Mouse (Mus musculus) adrenal gland, adult 8-10 months (tissue): ENCODE results near the gene Zdhhc20. TPM values are rescaled to one million over a fixed set of nuclear protein-coding genes. Genes with fewer than 3 reads are reported as not detected.

ENCODE experiments used
- DNase-seq: peaks from one replicate; pipeline ENCODE4 v3.0.0; 2022
- microRNA-seq, 2 experiments: library from miRNA; unstranded; fragments of <30 nt; microRNA quantifications; one replicate each; pipeline ENCODE4 v1.2.0; 2022
- total RNA-seq, 4 experiments: library from RNA; stranded (reverse); gene quantifications; 2 replicates each; pipeline ENCODE4 v1.2.4; 2022

The Zdhhc20 gene
- total RNA-seq, 4 experiments from 2014 or later: 43.3 to 60.0 (median 49.9) TPM

DNA sequence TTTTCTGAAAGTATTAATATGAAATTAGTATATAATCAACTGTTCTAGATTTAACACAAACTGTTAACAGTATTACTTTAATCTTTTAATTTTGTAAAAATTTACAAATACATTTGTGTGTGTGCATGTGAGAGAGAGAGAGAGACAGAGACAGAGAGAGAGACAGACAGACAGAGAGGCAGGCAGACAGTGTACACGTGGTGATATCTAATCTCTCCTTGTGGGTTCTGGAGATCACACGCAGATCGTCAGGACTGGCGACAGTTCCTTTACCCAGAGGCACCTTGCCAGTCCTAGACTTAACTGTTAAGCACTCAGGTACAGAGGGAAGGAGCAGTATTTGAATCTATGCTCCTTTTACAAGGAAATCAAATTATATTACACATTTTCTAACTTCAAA, 69.2 kb downstream of the Zdhhc20 start:
- DNase-seq: no peak

- no peak for DNase-seq
These were observed 78.2 kb downstream of the Zdhhc20 start for GRCm38 (mm10) chr14:57811844-57812243.

- DNase-seq: no peak
These were observed 79.2 kb downstream of the Zdhhc20 start for GRCm38 (mm10) chr14:57810886-57811285.

GRCm38 (mm10) chr14:57808558-57808957, 81.5 kb downstream of the Zdhhc20 start:
- DNase-seq: no peak

- no peak for DNase-seq
These were observed 86.3 kb downstream of the Zdhhc20 start for GRCm38 (mm10) chr14:57803731-57804130.

- DNase-seq: peak; percentile 99
These were observed 91.8 kb downstream of the Zdhhc20 start, which contains the start of gene Sap18 for GRCm38 (mm10) chr14:57797991-57798931. TSS of gene Sap18 (plus strand) at chr14:57798180.

- DNase-seq: peak; percentile 10
These were observed 92.5 kb downstream of the Zdhhc20 start for GRCm38 (mm10) chr14:57797551-57797950.

GRCm38 (mm10) chr14:57791171-57791570, 98.9 kb downstream of the Zdhhc20 start:
- no peak for DNase-seq

- no peak for DNase-seq
These were observed 100.3 kb downstream of the Zdhhc20 start for GRCm38 (mm10) chr14:57789759-57790158.

- DNase-seq: no peak
These were observed 100.8 kb downstream of the Zdhhc20 start for GRCm38 (mm10) chr14:57789311-57789710.

GRCm38 (mm10) chr14:57787406-57787805, 102.7 kb downstream of the Zdhhc20 start:
- no peak for DNase-seq

Small RNA genes lying within 50 kb of the gene (microRNA-seq; reads per million reads assigned to microRNA genes)
- 0.17 to 0.53 reads per million in 2 experiments for gene Mir3077

Other genes starting within 250 kb of the Zdhhc20 start
- gene Xpo4, start 224.8 kb downstream of the Zdhhc20 start, total RNA-seq: 10 to 100 TPM; 35.7 to 45.2 (median 38.1) TPM
- gene Gm49361, start 144.2 kb downstream of the Zdhhc20 start, total RNA-seq: 1 to 10 TPM in 3 of 4 experiments, not detected in 1; 2.4 to 5.0 (median 2.6) TPM
- 10 to 100 TPM; 37.7 to 49.3 (median 44.2) TPM for gene Lats2, start 131.9 kb downstream of the Zdhhc20 start, total RNA-seq
- 100 to 1,000 TPM in 2 of 4 experiments, 10 to 100 TPM in 2; 39.2 to 132 (median 96.1) TPM for gene Sap18, start 92.1 kb downstream of the Zdhhc20 start, total RNA-seq
- under 1 TPM in 3 of 4 experiments, not detected in 1; 0.26 to 0.87 (median 0.78) TPM for gene Ska3, start 64.1 kb downstream of the Zdhhc20 start, total RNA-seq
- gene Mrpl57, start 64.0 kb downstream of the Zdhhc20 start, total RNA-seq: 10 to 100 TPM; 91.3 to 100.0 (median 99.2) TPM
- 10 to 100 TPM; 67.9 to 83.7 (median 74.7) TPM for gene Micu2, start 109.0 kb upstream of the Zdhhc20 start, total RNA-seq
- gene Fgf9, start 180.3 kb upstream of the Zdhhc20 start, total RNA-seq: 10 to 100 TPM; 16.5 to 33.2 (median 28.2) TPM